Mouse (Mus musculus) heart, embryonic 15.5 days (tissue): ENCODE measurements around the gene Oaz2. TPM values are rescaled to one million over a fixed set of nuclear protein-coding genes. Genes with fewer than 3 reads are reported as not detected.
"Not testable (repeated sequence)": the region's sequence is repeated elsewhere in the genome, so short reads cannot be mapped to it uniquely, and the experiment has no call there.

Source experiments
- ATAC-seq: fragments of 200-750 bp; cut with Nextera tagmentation; replicated peaks from 2 replicates; pipeline ENCODE4 v1.8.0; 2017; ENCODE audit warnings: low read depth, moderate TSS enrichment; ENCODE audit not compliant: insufficient number of reproducible peaks, insufficient read depth, low FRiP score
- H3K27ac ChIP-seq: fragments of 300-500 bp; sonication (generic); 2 replicates; pipeline ENCODE4 v1.5.1; 2015; ENCODE audit warnings: mild to moderate bottlenecking, inconsistent platforms
- H3K27me3 ChIP-seq: fragments of 300-500 bp; sonication (generic); 2 replicates; pipeline ENCODE4 v1.6.1; 2015; ENCODE audit warnings: inconsistent platforms
- H3K36me3 ChIP-seq: fragments of 300-500 bp; sonication (generic); 2 replicates; pipeline ENCODE4 v1.6.1; 2015; ENCODE audit warnings: mild to moderate bottlenecking, inconsistent platforms
- H3K4me1 ChIP-seq: fragments of 300-500 bp; sonication (generic); replicated peaks from 2 replicates; pipeline ENCODE4 v1.6.1; 2015; ENCODE audit warnings: inconsistent platforms
- H3K4me2 ChIP-seq: fragments of 300-500 bp; sonication (generic); 2 replicates; pipeline ENCODE4 v1.6.1; 2015; ENCODE audit warnings: inconsistent platforms, mild to moderate bottlenecking, moderate library complexity
- H3K4me3 ChIP-seq: fragments of 300-500 bp; sonication (generic); 2 replicates; pipeline ENCODE4 v1.5.1; 2015; ENCODE audit warnings: mild to moderate bottlenecking, inconsistent platforms
- H3K9ac ChIP-seq: fragments of 300-500 bp; sonication (generic); 2 replicates; pipeline ENCODE4 v1.6.1; 2015; ENCODE audit warnings: mild to moderate bottlenecking, inconsistent platforms
- H3K9me3 ChIP-seq: fragments of 300-500 bp; sonication (generic); replicated peaks from 2 replicates; pipeline ENCODE4 v1.6.1; 2016; ENCODE audit warnings: inconsistent platforms
- WGBS: fragments of 180-500 bp; shearing (Covaris S2); methylation state at CpG from one replicate; pipeline ENCODE4 v1.1.7; 2015; ENCODE audit warnings: mixed read lengths; 5-methylcytosine and 5-hydroxymethylcytosine counted together
- polyA plus RNA-seq: library from polyadenylated mRNA; unstranded; fragments of >200 nt; fragmentation: Nextera tagmentation; extraction: Ambion mirVana; gene quantifications from 2 replicates; pipeline ENCODE4 v1.2.1, GENCODE M21; 2015

Oaz2 gene
- polyA plus RNA-seq, 1 experiment from 2014 or later = 258 TPM

GRCm38 (mm10) chr9:65676358-65677118 is 8.7 kb downstream of the Oaz2 start:
- WGBS = under 1% methylated on average over 35 of the region's 51 CpGs
- Histone ChIP-seq H3K9me3 (no peaks in the 10 kb centered on the region), H3K4me2 (peak overlapping the region; percentile 84), H3K27ac (peak overlapping the region; percentile 91), H3K4me1 (peaks cover 60% of the 10 kb centered on the region), H3K27me3 (no peaks in the 10 kb centered on the region), H3K36me3 (no peaks in the 10 kb centered on the region), H3K9ac (peak overlapping the region; percentile 86), H3K4me3 (peak overlapping the region; percentile 79)
- ATAC-seq = peak; percentile 95

GRCm38 (mm10) chr9:65677119-65677462 is 9.3 kb downstream of the Oaz2 start:
- peak overlapping the region; percentile 84 for H3K4me2 ChIP-seq
- H3K36me3 ChIP-seq = no peaks in the 10 kb centered on the region
- H3K27ac ChIP-seq = peak overlapping the region; percentile 91
- peak overlapping the region; percentile 79 for H3K4me3 ChIP-seq
- WGBS = 4% methylated on average over 3 of the region's 3 CpGs
- H3K4me1 ChIP-seq = peaks cover 62% of the 10 kb centered on the region
- no peak for ATAC-seq
- H3K9me3 ChIP-seq = no peaks in the 10 kb centered on the region
- H3K9ac ChIP-seq = peak overlapping the region; percentile 86
- H3K27me3 ChIP-seq = no peaks in the 10 kb centered on the region

- H3K9me3 ChIP-seq = no peaks in the 10 kb centered on the region
- 0 out of 2 replicates have a peak, but pooled peaks have one; percentile 8 for ATAC-seq
- peak overlapping the region; percentile 84 for H3K4me2 ChIP-seq
- 16% methylated on average over 5 of the region's 5 CpGs for WGBS
- peak overlapping the region; percentile 79 for H3K4me3 ChIP-seq
- H3K9ac ChIP-seq = peak overlapping the region; percentile 48
- no peaks in the 10 kb centered on the region for H3K36me3 ChIP-seq
- peaks cover 61% of the 10 kb centered on the region for H3K4me1 ChIP-seq
- H3K27ac ChIP-seq = peak overlapping the region; percentile 91
- no peaks in the 10 kb centered on the region for H3K27me3 ChIP-seq
Measured at GRCm38 (mm10) chr9:65679181-65679761, 11.5 kb downstream of the Oaz2 start.

- H3K27ac ChIP-seq = peak overlapping the region; percentile 91
Measured at GRCm38 (mm10) chr9:65680938-65681633, 13.3 kb downstream of the Oaz2 start.

GRCm38 (mm10) chr9:65681634-65681940 is 13.8 kb downstream of the Oaz2 start:
- 0 out of 2 replicates have a peak overlapping the region, but pooled peaks have one; percentile 91 for H3K27ac ChIP-seq
- H3K4me3 ChIP-seq = no peak overlapping the region
- H3K27me3 ChIP-seq = no peaks in the 10 kb centered on the region
- H3K4me2 ChIP-seq = no peak overlapping the region
- ATAC-seq = no peak
- WGBS = 83% methylated on average over 2 of the region's 2 CpGs
- H3K9ac ChIP-seq = no peak overlapping the region
- peaks cover 6% of the 10 kb centered on the region for H3K36me3 ChIP-seq
- no peaks in the 10 kb centered on the region for H3K9me3 ChIP-seq
- peaks cover 57% of the 10 kb centered on the region for H3K4me1 ChIP-seq

More at GRCm38 (mm10) chr9:65680938-65681633, 13.3 kb downstream of the Oaz2 start:
- Histone ChIP-seq H3K36me3 (peaks cover 1% of the 10 kb centered on the region; the same call in 1 of the 2 replicates), H3K4me3 (no peak overlapping the region), H3K4me1 (peaks cover 57% of the 10 kb centered on the region), H3K4me2 (0 out of 2 replicates have a peak overlapping the region, but pooled peaks have one; percentile 84), H3K9ac (no peak overlapping the region), H3K27me3 (no peaks in the 10 kb centered on the region), H3K9me3 (no peaks in the 10 kb centered on the region)
- 72% methylated on average over 4 of the region's 4 CpGs for WGBS
- ATAC-seq = no peak

- Histone ChIP-seq H3K9me3 (no peaks in the 10 kb centered on the region), H3K27ac (no peak overlapping the region), H3K36me3 (peaks cover 12% of the 10 kb centered on the region), H3K4me2 (no peak overlapping the region), H3K4me1 (peaks cover 55% of the 10 kb centered on the region), H3K27me3 (no peaks in the 10 kb centered on the region), H3K4me3 (no peak overlapping the region), H3K9ac (no peak overlapping the region)
- ATAC-seq = no peak
- 80% methylated on average over 3 of the region's 3 CpGs for WGBS
Measured at GRCm38 (mm10) chr9:65682183-65682582, 14.4 kb downstream of the Oaz2 start.

- H3K4me2 ChIP-seq = no peak overlapping the region
- H3K9ac ChIP-seq = no peak overlapping the region
- ATAC-seq = no peak
- WGBS = 56% methylated on average over 1 of the region's 1 CpGs
- H3K4me3 ChIP-seq = no peak overlapping the region
- peaks cover 20% of the 10 kb centered on the region for H3K36me3 ChIP-seq
- no peaks in the 10 kb centered on the region for H3K27me3 ChIP-seq
- no peaks in the 10 kb centered on the region for H3K9me3 ChIP-seq
- H3K4me1 ChIP-seq = peaks cover 47% of the 10 kb centered on the region
- H3K27ac ChIP-seq = no peak overlapping the region
Measured at GRCm38 (mm10) chr9:65682994-65683393, 15.2 kb downstream of the Oaz2 start.

GRCm38 (mm10) chr9:65684704-65685103 is 16.9 kb downstream of the Oaz2 start:
- Histone ChIP-seq H3K36me3 (peaks cover 29% of the 10 kb centered on the region), H3K4me1 (peaks cover 30% of the 10 kb centered on the region), H3K4me2 (no peak overlapping the region), H3K27ac (no peak overlapping the region), H3K27me3 (no peaks in the 10 kb centered on the region), H3K9ac (no peak overlapping the region), H3K9me3 (no peaks in the 10 kb centered on the region), H3K4me3 (no peak overlapping the region)
- no peak for ATAC-seq
- 82% methylated on average over 2 of the region's 2 CpGs for WGBS

GRCm38 (mm10) chr9:65689869-65690268 is 22.1 kb downstream of the Oaz2 start:
- not testable (repeated sequence) for H3K27ac ChIP-seq, H3K27me3 ChIP-seq, H3K9ac ChIP-seq, H3K9me3 ChIP-seq, ATAC-seq, H3K4me1 ChIP-seq, H3K4me3 ChIP-seq, H3K4me2 ChIP-seq
- 63% methylated on average over 2 of the region's 2 CpGs for WGBS
- H3K36me3 ChIP-seq = peaks cover 65% of the 10 kb centered on the region

GRCm38 (mm10) chr9:65692466-65692865 is 24.7 kb downstream of the Oaz2 start:
- H3K9me3 ChIP-seq = no peaks in the 10 kb centered on the region
- H3K4me3 ChIP-seq = no peak overlapping the region
- no peaks in the 10 kb centered on the region for H3K27me3 ChIP-seq
- H3K36me3 ChIP-seq = peaks cover 62% of the 10 kb centered on the region
- H3K4me2 ChIP-seq = no peak overlapping the region
- WGBS = 53% methylated on average over 3 of the region's 3 CpGs
- H3K9ac ChIP-seq = no peak overlapping the region
- peaks cover 26% of the 10 kb centered on the region for H3K4me1 ChIP-seq
- peak overlapping the region; percentile 29; the same call in 1 of the 2 replicates for H3K27ac ChIP-seq
- ATAC-seq = no peak

GRCm38 (mm10) chr9:65692959-65693603 is 25.3 kb downstream of the Oaz2 start:
- 39% methylated on average over 5 of the region's 5 CpGs for WGBS
- H3K36me3 ChIP-seq = peaks cover 56% of the 10 kb centered on the region
- H3K4me3 ChIP-seq = no peak overlapping the region
- H3K4me2 ChIP-seq = no peak overlapping the region
- no peaks in the 10 kb centered on the region for H3K9me3 ChIP-seq
- no peak for ATAC-seq
- H3K9ac ChIP-seq = no peak overlapping the region
- no peaks in the 10 kb centered on the region for H3K27me3 ChIP-seq
- H3K27ac ChIP-seq = peak overlapping the region; percentile 29
- peaks cover 29% of the 10 kb centered on the region for H3K4me1 ChIP-seq
